Mouse (Mus musculus) kidney, postnatal 0 days (tissue): Measurements from ENCODE around the gene Grifin. TPM values are rescaled to one million over a fixed set of nuclear protein-coding genes. Genes with fewer than 3 reads are reported as not detected.

Experiments used
- ATAC-seq: fragments of 200-750 bp; cut with Nextera tagmentation; replicated peaks from 2 replicates; pipeline ENCODE4 v1.8.0; 2017; ENCODE audit warnings: low read depth, moderate number of reproducible peaks, moderate TSS enrichment, moderate library complexity; ENCODE audit not compliant: low FRiP score
- DNase-seq: peaks from one replicate; pipeline ENCODE4 v3.0.0-alpha.2; 2016; ENCODE audit warnings: low spot score
- H3K27ac ChIP-seq: fragments of 300-500 bp; sonication (generic); 2 replicates; pipeline ENCODE4 v1.5.1; 2014; ENCODE audit warnings: mild to moderate bottlenecking
- H3K27me3 ChIP-seq: fragments of 300-500 bp; sonication (generic); 2 replicates; pipeline ENCODE4 v1.6.1; 2014; ENCODE audit warnings: low read length, mixed read lengths; ENCODE audit not compliant: insufficient read depth
- H3K36me3 ChIP-seq: fragments of 300-500 bp; sonication (generic); 2 replicates; pipeline ENCODE4 v1.6.1; 2014; ENCODE audit warnings: low read length, mixed read lengths; ENCODE audit not compliant: insufficient read depth
- H3K4me1 ChIP-seq: fragments of 300-500 bp; sonication (generic); replicated peaks from 2 replicates; pipeline ENCODE4 v1.6.1; 2014; ENCODE audit warnings: antibody characterized with exemption, low read length, mixed read lengths; ENCODE audit not compliant: insufficient read depth
- H3K4me2 ChIP-seq: fragments of 300-500 bp; sonication (generic); 2 replicates; pipeline ENCODE4 v1.6.1; 2014; ENCODE audit warnings: mild to moderate bottlenecking, low read length, moderate library complexity, mixed read lengths
- H3K4me3 ChIP-seq: fragments of 300-500 bp; sonication (generic); replicated peaks from 2 replicates; pipeline ENCODE4 v1.5.1; 2014; ENCODE audit warnings: low read depth, low read length
- H3K9ac ChIP-seq: fragments of 300-500 bp; sonication (generic); 2 replicates; pipeline ENCODE4 v1.6.1; 2014; ENCODE audit warnings: low read depth, low read length
- H3K9me3 ChIP-seq: fragments of 300-500 bp; sonication (generic); replicated peaks from 2 replicates; pipeline ENCODE4 v1.6.1; 2016; ENCODE audit warnings: low read length, inconsistent platforms, mixed read lengths
- CTCF ChIP-seq: IDR thresholded peaks from 2 replicates; pipeline ENCODE4 v1.5.1; 2016; ENCODE audit warnings: antibody characterized with exemption, low read depth, mild to moderate bottlenecking, moderate library complexity
- WGBS: fragments of 180-500 bp; shearing (Covaris S2); extraction: QIAGEN DNeasy Blood & Tissue Kit; methylation state at CpG from one replicate; pipeline ENCODE4 v1.1.7; 2014; 5-methylcytosine and 5-hydroxymethylcytosine counted together
- polyA plus RNA-seq: library from polyadenylated mRNA; unstranded; fragments of >200 nt; fragmentation: Nextera tagmentation; extraction: Ambion mirVana; gene quantifications from 2 replicates; pipeline ENCODE4 v1.2.1, GENCODE M21; 2015

Grifin gene
- not detected in 2 replicates for polyA plus RNA-seq

- no peak within 1 kb of the TSS for H3K27ac ChIP-seq
- DNase-seq (no peak), ATAC-seq (no peak)
- H3K4me2 ChIP-seq: no peak within 1 kb of the TSS
- H3K4me1 ChIP-seq: peaks cover 6% of the 10 kb centered on the region; the same call in 1 of the 2 replicates
- no peaks in the 10 kb centered on the region for H3K27me3 ChIP-seq
- TF ChIP-seq CTCF: no peak
- no peaks in the 10 kb centered on the region for H3K9me3 ChIP-seq
- no peak within 1 kb of the TSS for H3K4me3 ChIP-seq
- WGBS: 93% methylated on average over 4 of the region's 4 CpGs
- no peaks in the 10 kb centered on the region for H3K36me3 ChIP-seq
- no peak within 1 kb of the TSS for H3K9ac ChIP-seq
Observed at GRCm38 (mm10) chr5:140564896-140565295, at the start of gene Grifin. Grifin (minus strand) TSS chr5:140565071.

DNA sequence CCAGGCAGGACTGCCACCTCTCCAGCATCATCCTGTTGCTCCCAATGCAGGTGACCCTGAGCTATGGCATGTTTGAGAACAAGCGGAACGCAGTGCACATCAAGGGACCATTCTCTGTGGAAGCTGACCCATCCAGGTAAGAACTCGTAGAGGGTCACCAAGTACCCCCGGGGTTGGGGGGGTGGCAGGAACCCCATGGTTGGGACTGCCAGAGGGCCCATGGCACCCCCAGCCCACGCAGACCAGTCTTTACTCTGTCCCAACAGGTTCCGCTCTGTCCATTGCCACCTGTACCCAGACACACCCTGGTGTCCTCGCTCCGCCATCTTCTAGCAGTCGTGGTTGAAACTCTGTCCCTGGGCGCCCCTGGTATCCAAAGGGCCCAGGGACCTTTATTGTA lies 49.3 kb upstream of the Grifin start:
- H3K4me2 ChIP-seq: no peak overlapping the region
- ATAC-seq (no peak), DNase-seq (no peak)
- H3K9me3 ChIP-seq: no peaks in the 10 kb centered on the region
- no peak overlapping the region for H3K27ac ChIP-seq
- H3K4me1 ChIP-seq: peaks cover 32% of the 10 kb centered on the region
- no peaks in the 10 kb centered on the region for H3K27me3 ChIP-seq
- TF ChIP-seq CTCF: no peak
- H3K4me3 ChIP-seq: no peak overlapping the region
- H3K36me3 ChIP-seq: peaks cover 23% of the 10 kb centered on the region
- no peak overlapping the region for H3K9ac ChIP-seq
- WGBS: 94% methylated on average over 10 of the region's 10 CpGs

DNA sequence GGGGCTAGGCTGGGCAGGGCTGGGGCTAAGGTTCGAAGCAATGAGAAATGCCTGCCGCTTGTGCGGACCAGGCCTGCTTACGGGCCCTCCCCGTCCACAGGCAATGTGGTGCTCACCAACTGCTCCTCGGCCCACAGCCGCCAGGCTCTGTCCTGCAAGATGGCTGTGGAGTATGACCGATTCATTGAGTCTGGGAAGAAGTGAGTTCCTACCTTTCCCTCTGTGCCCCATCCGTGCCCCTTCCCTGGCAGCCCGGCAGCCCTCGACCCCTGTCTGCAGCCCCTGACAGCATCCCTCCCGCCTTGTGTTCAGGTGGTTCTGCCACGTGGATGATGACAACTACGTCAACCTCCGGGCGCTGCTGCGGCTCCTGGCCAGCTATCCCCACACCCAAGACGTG lies 47.3 kb upstream of the Grifin start:
- Histone ChIP-seq H3K27me3 (no peaks in the 10 kb centered on the region), H3K4me2 (peak overlapping the region; percentile 81), H3K4me1 (peaks cover 39% of the 10 kb centered on the region), H3K4me3 (no peak overlapping the region), H3K9ac (no peak overlapping the region), H3K36me3 (peaks cover 23% of the 10 kb centered on the region), H3K9me3 (no peaks in the 10 kb centered on the region), H3K27ac (no peak overlapping the region)
- WGBS: 69% methylated on average over 18 of the region's 18 CpGs
- no peak for DNase-seq
- ATAC-seq: no peak
- no peak for TF ChIP-seq CTCF

DNA sequence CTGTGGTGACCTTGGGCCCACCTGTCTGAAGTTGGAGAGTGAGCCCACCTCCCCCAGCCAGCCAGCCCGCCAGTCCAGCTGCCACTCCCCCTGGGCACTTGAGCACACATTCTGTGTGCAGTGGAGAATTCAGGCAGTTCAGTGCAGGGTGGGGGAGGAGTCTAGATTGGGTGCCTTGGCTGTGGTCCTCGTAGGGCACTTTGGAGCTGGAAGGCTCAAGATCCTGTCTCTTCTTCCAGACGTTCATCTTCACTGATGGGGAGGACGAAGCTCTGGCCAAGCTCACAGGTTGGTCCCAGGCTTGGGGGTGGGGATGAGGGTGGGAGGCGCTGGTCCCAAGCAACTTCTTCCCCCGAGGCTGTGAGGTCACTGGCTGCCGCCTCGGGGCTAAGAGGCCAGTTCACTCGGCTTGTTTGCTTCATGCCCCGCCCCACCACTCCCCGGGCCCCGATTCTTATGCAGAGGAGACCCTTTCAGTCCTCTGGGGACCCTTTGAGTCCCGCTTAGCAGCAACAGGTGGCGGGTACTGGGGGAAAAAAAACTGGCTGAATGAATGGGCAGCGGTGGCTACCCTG lies 46.8 kb upstream of the Grifin start:
- H3K4me1 ChIP-seq: peaks cover 43% of the 10 kb centered on the region
- peak overlapping the region; percentile 30 for H3K4me3 ChIP-seq
- H3K36me3 ChIP-seq: peaks cover 23% of the 10 kb centered on the region
- peak overlapping the region; percentile 49 for H3K9ac ChIP-seq
- H3K4me2 ChIP-seq: peak overlapping the region; percentile 81
- WGBS: 22% methylated on average over 15 of the region's 15 CpGs
- H3K27ac ChIP-seq: peak overlapping the region; percentile 77
- peak; percentile 73 for DNase-seq
- H3K9me3 ChIP-seq: no peaks in the 10 kb centered on the region
- H3K27me3 ChIP-seq: no peaks in the 10 kb centered on the region
- no peak for ATAC-seq
- no peak for TF ChIP-seq CTCF

- Histone ChIP-seq H3K36me3 (peaks cover 23% of the 10 kb centered on the region), H3K9me3 (no peaks in the 10 kb centered on the region), H3K4me1 (peaks cover 49% of the 10 kb centered on the region), H3K27me3 (no peaks in the 10 kb centered on the region), H3K4me3 (peak overlapping the region; percentile 30), H3K4me2 (peak overlapping the region; percentile 81), H3K9ac (peak overlapping the region; percentile 49), H3K27ac (peak overlapping the region; percentile 77)
- ATAC-seq: peak; percentile 22; the same call in 1 of the 2 replicates
- TF ChIP-seq CTCF: no peak
- 11% methylated on average over 21 of the region's 21 CpGs for WGBS
- DNase-seq: peak; percentile 77
Observed at GRCm38 (mm10) chr5:140611021-140611583, 46.2 kb upstream of the Grifin start.

GRCm38 (mm10) chr5:140610273-140611011 lies 45.6 kb upstream of the Grifin start:
- ATAC-seq (0 out of 2 replicates have a peak, but pooled peaks have one; percentile 9), DNase-seq (peak; percentile 84)
- TF ChIP-seq CTCF: no peak
- H3K9me3 ChIP-seq: no peaks in the 10 kb centered on the region
- H3K4me2 ChIP-seq: peak overlapping the region; percentile 81
- peak overlapping the region; percentile 30 for H3K4me3 ChIP-seq
- H3K27me3 ChIP-seq: no peaks in the 10 kb centered on the region
- WGBS: 2% methylated on average over 30 of the region's 30 CpGs
- peak overlapping the region; percentile 77 for H3K27ac ChIP-seq
- peak overlapping the region; percentile 49 for H3K9ac ChIP-seq
- H3K4me1 ChIP-seq: peaks cover 50% of the 10 kb centered on the region
- H3K36me3 ChIP-seq: peaks cover 23% of the 10 kb centered on the region
